Mouse (Mus musculus): Measurements from ENCODE around the gene Shisal1. TPM values are rescaled to one million over a fixed set of nuclear protein-coding genes. Genes with fewer than 3 reads are reported as not detected.
A peak's percentile ranks its signal among the peaks of the same experiment; 100 is the strongest.

Gene Shisal1
- polyA plus RNA-seq, 1 experiment from 2014 or later, result 0.01 TPM

- DNase-seq (ENCODE audit: low read depth, low spot score) (no peak), ATAC-seq (no peak)
- no peak for TF ChIP-seq CTCF (IDR thresholded peaks at IDR 0.05)
- ChIA-PET POLR2A (no interaction called here), CTCF (no interaction called here)
- H3K27me3 ChIP-seq, result peaks cover 9% of the 10 kb centered on the region
- in situ Hi-C loops (cut with MboI; ENCODE audit: low pct_unique_long_range_greater_than_20kb), result no loop called here
These were observed 21.2 kb downstream of the Shisal1 start for GRCm38 (mm10) chr15:84425733-84426132.

- ATAC-seq (no peak), DNase-seq (ENCODE audit: low read depth, low spot score) (no peak)
- H3K27me3 ChIP-seq, result peaks cover 13% of the 10 kb centered on the region
- in situ Hi-C loops (cut with MboI; ENCODE audit: low pct_unique_long_range_greater_than_20kb), result no loop called here
- CTCF ChIA-PET, result no interaction called here
- TF ChIP-seq CTCF (IDR thresholded peaks at IDR 0.05), result no peak
- POLR2A ChIA-PET, result no interaction called here
These were observed 23.1 kb downstream of the Shisal1 start for GRCm38 (mm10) chr15:84423781-84424180.

- POLR2A ChIA-PET, result no interaction called here
- ATAC-seq, result no peak
- in situ Hi-C loops (cut with MboI; ENCODE audit: low pct_unique_long_range_greater_than_20kb), result no loop called here
- CTCF ChIA-PET, result interaction anchor here (1.7 kb wide), 1 partner anchor 14 kb away, joined by 5 read pairs; no protein-coding TSS in a partner anchor
- H3K27me3 ChIP-seq, result peaks cover 4% of the 10 kb centered on the region
- TF ChIP-seq CTCF (IDR thresholded peaks at IDR 0.05), result no peak
- DNase-seq (ENCODE audit: low read depth, low spot score), result no peak
These were observed 28.7 kb downstream of the Shisal1 start for GRCm38 (mm10) chr15:84418266-84418610.

- POLR2A ChIA-PET, result no interaction called here
These were observed 29.2 kb downstream of the Shisal1 start for GRCm38 (mm10) chr15:84417592-84418265.

GRCm38 (mm10) chr15:84417017-84417416 lies 29.9 kb downstream of the Shisal1 start:
- TF ChIP-seq CTCF (IDR thresholded peaks at IDR 0.05), result no peak
- ATAC-seq (no peak), DNase-seq (ENCODE audit: low read depth, low spot score) (no peak)
- in situ Hi-C loops (cut with MboI; ENCODE audit: low pct_unique_long_range_greater_than_20kb), result no loop called here
- peaks cover 4% of the 10 kb centered on the region for H3K27me3 ChIP-seq
- ChIA-PET CTCF (no interaction called here), POLR2A (no interaction called here)

More at GRCm38 (mm10) chr15:84417592-84418265, 29.2 kb downstream of the Shisal1 start:
- ATAC-seq, result no peak
- DNase-seq (ENCODE audit: low read depth, low spot score), result no peak
- TF ChIP-seq CTCF (IDR thresholded peaks at IDR 0.05), result no peak
- peaks cover 4% of the 10 kb centered on the region for H3K27me3 ChIP-seq
- in situ Hi-C loops (cut with MboI; ENCODE audit: low pct_unique_long_range_greater_than_20kb), result no loop called here
- CTCF ChIA-PET, result interaction anchor here (1.7 kb wide), 1 partner anchor 14 kb away, joined by 5 read pairs; no protein-coding TSS in a partner anchor

GRCm38 (mm10) chr15:84414040-84414848 lies 32.7 kb downstream of the Shisal1 start:
- ChIA-PET POLR2A (no interaction called here), CTCF (interaction anchor here (1.2 to 1.4 kb wide), 2 partner anchors 9 to 14 kb away, joined by 3 to 4 read pairs; no protein-coding TSS in a partner anchor)
- no peak for ATAC-seq
- no peaks in the 10 kb centered on the region for H3K27me3 ChIP-seq
- DNase-seq (ENCODE audit: low read depth, low spot score), result no peak
- TF ChIP-seq CTCF (IDR thresholded peaks at IDR 0.05), result no peak
- in situ Hi-C loops (cut with MboI; ENCODE audit: low pct_unique_long_range_greater_than_20kb), result no loop called here

- peak; percentile 85 for ATAC-seq
- no peaks in the 10 kb centered on the region for H3K27me3 ChIP-seq
- in situ Hi-C loops (cut with MboI; ENCODE audit: low pct_unique_long_range_greater_than_20kb), result no loop called here
These were observed 34.5 kb downstream of the Shisal1 start for GRCm38 (mm10) chr15:84412409-84412808.

GRCm38 (mm10) chr15:84410052-84410451 lies 36.8 kb downstream of the Shisal1 start:
- CTCF ChIA-PET, result no interaction called here
- in situ Hi-C loops (cut with MboI; ENCODE audit: low pct_unique_long_range_greater_than_20kb), result no loop called here
- ATAC-seq (no peak), DNase-seq (ENCODE audit: low read depth, low spot score) (no peak)
- POLR2A ChIA-PET, result no interaction called here
- no peaks in the 10 kb centered on the region for H3K27me3 ChIP-seq
- TF ChIP-seq CTCF (IDR thresholded peaks at IDR 0.05), result no peak

More at GRCm38 (mm10) chr15:84412409-84412808, 34.5 kb downstream of the Shisal1 start:
- no peak for TF ChIP-seq CTCF (IDR thresholded peaks at IDR 0.05)
- DNase-seq (ENCODE audit: low read depth, low spot score), result peak; percentile 76
- CTCF ChIA-PET, result no interaction called here
- POLR2A ChIA-PET, result interaction anchor here (0.6 kb wide), 1 partner anchor 111 kb away, joined by 5 read pairs; no protein-coding TSS in a partner anchor

GRCm38 (mm10) chr15:84408576-84408975 lies 38.3 kb downstream of the Shisal1 start:
- no peak for TF ChIP-seq CTCF (IDR thresholded peaks at IDR 0.05)
- ChIA-PET CTCF (no interaction called here), POLR2A (no interaction called here)
- DNase-seq (ENCODE audit: low read depth, low spot score) (no peak), ATAC-seq (no peak)
- in situ Hi-C loops (cut with MboI; ENCODE audit: low pct_unique_long_range_greater_than_20kb), result no loop called here
- no peaks in the 10 kb centered on the region for H3K27me3 ChIP-seq

GRCm38 (mm10) chr15:84405759-84406158 lies 41.1 kb downstream of the Shisal1 start:
- CTCF ChIA-PET, result interaction anchor here (1.4 kb wide), 1 partner anchor 29 kb away, joined by 3 read pairs; no protein-coding TSS in a partner anchor
- POLR2A ChIA-PET, result no interaction called here
- no peaks in the 10 kb centered on the region for H3K27me3 ChIP-seq
- in situ Hi-C loops (cut with MboI; ENCODE audit: low pct_unique_long_range_greater_than_20kb), result no loop called here
- DNase-seq (ENCODE audit: low read depth, low spot score) (no peak), ATAC-seq (no peak)
- no peak for TF ChIP-seq CTCF (IDR thresholded peaks at IDR 0.05)

GRCm38 (mm10) chr15:84403454-84404113 lies 43.3 kb downstream of the Shisal1 start:
- in situ Hi-C loops (cut with MboI; ENCODE audit: low pct_unique_long_range_greater_than_20kb), result no loop called here
- ATAC-seq (no peak), DNase-seq (ENCODE audit: low read depth, low spot score) (no peak)
- H3K27me3 ChIP-seq, result no peaks in the 10 kb centered on the region
- TF ChIP-seq CTCF (IDR thresholded peaks at IDR 0.05), result no peak
- ChIA-PET POLR2A (no interaction called here), CTCF (no interaction called here)
